Comparison of ENCODE assay signal across 8 mouse cellular contexts in the genomic region with DNA sequence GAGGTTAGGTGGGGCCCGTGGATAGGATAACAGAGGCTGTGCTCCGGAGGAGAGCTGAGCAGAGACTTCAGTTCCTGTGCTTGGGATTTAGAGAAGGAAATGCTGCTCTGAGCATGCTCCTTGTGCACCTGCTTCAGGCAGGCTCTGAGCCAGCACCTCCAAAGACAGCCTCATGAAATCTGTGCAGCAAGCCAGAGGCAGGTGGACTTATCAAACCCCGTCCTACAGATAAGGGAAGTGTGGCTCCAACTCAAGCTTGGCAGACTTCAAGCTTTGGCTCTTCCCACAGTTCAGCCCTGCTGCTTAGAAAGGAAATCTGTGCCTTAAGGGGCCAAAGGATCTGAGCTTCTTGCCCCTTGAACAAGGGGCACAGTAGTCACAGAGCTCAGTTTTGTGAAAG. TPM values are rescaled to one million over a fixed set of nuclear protein-coding genes. Genes with fewer than 3 reads are reported as not detected.
DNase-seq lines count a peak whose midpoint lies in the region; ATAC-seq and TF ChIP-seq lines count a peak whose summit lies in the region.

No protein-coding gene starts in this region.

- no peaks in the 10 kb centered on the region for H3K36me3 ChIP-seq in heart, embryonic 14.5 days (ENCODE audit: control insufficient read depth, insufficient read depth, low read length)
- H3K36me3 ChIP-seq in midbrain, postnatal 0 days (ENCODE audit: insufficient read depth, low read length), result no peaks in the 10 kb centered on the region; the same call in 1 of the 2 replicates

- intact Hi-C loops in left cerebral cortex, postnatal 14 days (cut with DNase I), result no loop called here

- no peak overlapping the region for H3K4me3 ChIP-seq in layer of hippocampus, adult 2 months
- no peak overlapping the region for H3K4me3 ChIP-seq in heart, embryonic 14.5 days (ENCODE audit: control insufficient read depth in 1 of 2, insufficient read depth in 1 of 2, low read depth in 1 of 2, low read length in 2 of 2)
- no peak overlapping the region for H3K4me3 ChIP-seq in midbrain, postnatal 0 days (ENCODE audit: low read depth, low read length)

- H3K4me1 ChIP-seq in heart, embryonic 14.5 days (ENCODE audit: control insufficient read depth in 2 of 2, insufficient read depth in 2 of 2, low read length in 2 of 2), result peaks cover 41 to 75% of the 10 kb centered on the region in 2 experiments
- H3K4me1 ChIP-seq in midbrain, postnatal 0 days (ENCODE audit: insufficient read depth, low read length), result peaks cover 29% of the 10 kb centered on the region

- peak in 1 of 2 experiments; percentile 50 for DNase-seq in layer of hippocampus, adult 2 months (ENCODE audit: low spot score in 2 of 2)
- no peak for DNase-seq in layer of hippocampus, postnatal 36 days
- DNase-seq in cerebellum, adult 9-11 months, result peak; percentile 61
- no peak for DNase-seq in midbrain, postnatal 0 days (ENCODE audit: low spot score)
- DNase-seq in right cerebral cortex, postnatal 10 days (ENCODE audit: low spot score in 2 of 2), result no peak
- no peak for DNase-seq in left cerebral cortex, adult 8-10 months (ENCODE audit: low spot score in 2 of 2)
- no peak for DNase-seq in left cerebral cortex, postnatal 14 days (ENCODE audit: low spot score in 2 of 2)

- TF ChIP-seq CTCF in layer of hippocampus, adult 2 months (conservative IDR thresholded peaks at IDR 0.05), result no peak
- TF ChIP-seq CTCF in midbrain, postnatal 0 days (IDR thresholded peaks at IDR 0.05), result no peak

- no peak for ATAC-seq in heart, embryonic 14.5 days (ENCODE audit: insufficient number of reproducible peaks, insufficient read depth, low FRiP score, low read depth)
- no peak for ATAC-seq in midbrain, postnatal 0 days (ENCODE audit: low FRiP score)

- H3K9ac ChIP-seq in heart, embryonic 14.5 days (ENCODE audit: low read length), result peak overlapping the region; percentile 38; the same call in 1 of the 2 replicates
- 0 out of 2 replicates have a peak overlapping the region, but pooled peaks have one; percentile 39 for H3K9ac ChIP-seq in midbrain, postnatal 0 days (replicated peaks; ENCODE audit: low read length, poor library complexity, severe bottlenecking)

- no peaks in the 10 kb centered on the region for H3K27me3 ChIP-seq in heart, embryonic 14.5 days (ENCODE audit: control insufficient read depth, insufficient read depth, low read length)
- H3K27me3 ChIP-seq in midbrain, postnatal 0 days (ENCODE audit: insufficient read depth, low read length), result no peaks in the 10 kb centered on the region

- WGBS in heart, embryonic 14.5 days, result 6% methylated on average over 3 of the region's 3 CpGs
- WGBS in midbrain, postnatal 0 days, result 46% methylated on average over 3 of the region's 3 CpGs

- H3K9me3 ChIP-seq in heart, embryonic 14.5 days (ENCODE audit: control insufficient read depth, low read length), result no peaks in the 10 kb centered on the region
- no peaks in the 10 kb centered on the region for H3K9me3 ChIP-seq in midbrain, postnatal 0 days (ENCODE audit: low read length)

- H3K27ac ChIP-seq in layer of hippocampus, adult 2 months, result peak overlapping the region; percentile 69
- H3K27ac ChIP-seq in heart, embryonic 14.5 days (replicated peaks in 1 of 2; ENCODE audit: control insufficient read depth in 1 of 2, insufficient read depth in 1 of 2, low read depth in 2 of 2, low read length in 2 of 2), result peak overlapping the region; percentile 46 to 49; a peak in 3 of 4 replicates
- H3K27ac ChIP-seq in midbrain, postnatal 0 days (ENCODE audit: low read depth, low read length), result peak overlapping the region; percentile 38; the same call in 1 of the 2 replicates

- peak overlapping the region; percentile 35 for H3K4me2 ChIP-seq in heart, embryonic 14.5 days (ENCODE audit: low read length)
- H3K4me2 ChIP-seq in midbrain, postnatal 0 days (ENCODE audit: low read depth, low read length, poor library complexity, severe bottlenecking), result no peak overlapping the region

RNA-seq across cellular contexts. Expression of a gene that starts 48.3 kb away (rescaled TPM):
- 10 to 100 TPM; 14.3 to 18.6 TPM for total RNA-seq in layer of hippocampus, adult 2 months (2021)
- 10 to 100 TPM; 16.3 to 17.0 TPM for total RNA-seq in layer of hippocampus, postnatal 36 days (2021)
- 2,013 and 2,167 TPM in 2 replicates for polyA plus RNA-seq in heart, embryonic 14.5 days (2014; fragmentation: Nextera tagmentation; extraction: Ambion mirVana)
- total RNA-seq in midbrain, postnatal 0 days (2014; rRNA removed), result 27.4 and 30.7 TPM in 2 replicates
- 33.8 and 38.4 TPM in 2 replicates for polyA plus RNA-seq in midbrain, postnatal 0 days (2015; fragmentation: Nextera tagmentation; extraction: Ambion mirVana)
- total RNA-seq in left cerebral cortex, adult 8-10 months (2022), result 10 to 100 TPM; 13.8 to 20.5 (median 16.5) TPM
- total RNA-seq in left cerebral cortex, postnatal 14 days (2021), result 10 to 100 TPM; 24.1 to 24.2 TPM
